Mouse (Mus musculus): ENCODE measurements around the gene Gm21677.
"Not testable (repeated sequence)": the region's sequence is repeated elsewhere in the genome, so short reads cannot be mapped to it uniquely, and the experiment has no call there.

The Gm21677 gene

DNA sequence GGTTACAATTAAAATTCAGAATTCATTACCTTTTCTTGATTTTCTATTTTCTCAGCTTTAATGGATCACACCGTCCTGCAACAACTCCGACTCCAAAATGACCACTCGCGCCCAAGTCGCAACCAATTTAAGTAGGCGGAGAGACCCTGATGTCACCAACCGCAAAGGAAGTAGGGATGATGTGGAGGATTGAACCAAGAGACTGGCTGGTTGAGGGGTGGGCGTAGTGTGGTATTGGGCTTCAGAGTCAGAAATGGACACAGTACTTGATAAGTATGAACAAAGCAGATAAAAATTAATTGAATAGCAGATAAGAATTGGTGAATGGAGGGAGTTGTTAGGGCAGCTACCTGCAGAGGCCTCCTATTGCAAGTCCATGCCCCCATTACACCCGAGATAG is at the start of gene Gm21677:
Gene Gm21677 (minus strand): TSS at position 101 of the 400 bp plus-strand sequence.
- not testable (repeated sequence) for DNase-seq (ENCODE audit: low spot score)

DNA sequence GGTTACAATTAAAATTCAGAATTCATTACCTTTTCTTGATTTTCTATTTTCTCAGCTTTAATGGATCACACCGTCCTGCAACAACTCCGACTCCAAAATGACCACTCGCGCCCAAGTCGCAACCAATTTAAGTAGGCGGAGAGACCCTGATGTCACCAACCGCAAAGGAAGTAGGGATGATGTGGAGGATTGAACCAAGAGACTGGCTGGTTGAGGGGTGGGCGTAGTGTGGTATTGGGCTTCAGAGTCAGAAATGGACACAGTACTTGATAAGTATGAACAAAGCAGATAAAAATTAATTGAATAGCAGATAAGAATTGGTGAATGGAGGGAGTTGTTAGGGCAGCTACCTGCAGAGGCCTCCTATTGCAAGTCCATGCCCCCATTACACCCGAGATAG is 39.0 kb upstream of the Gm21677 start, which contains the start of gene Gm21693:
Gene Gm21693 (minus strand): TSS at position 101 of the 400 bp plus-strand sequence.
- DNase-seq (ENCODE audit: low spot score), result not testable (repeated sequence)

DNA sequence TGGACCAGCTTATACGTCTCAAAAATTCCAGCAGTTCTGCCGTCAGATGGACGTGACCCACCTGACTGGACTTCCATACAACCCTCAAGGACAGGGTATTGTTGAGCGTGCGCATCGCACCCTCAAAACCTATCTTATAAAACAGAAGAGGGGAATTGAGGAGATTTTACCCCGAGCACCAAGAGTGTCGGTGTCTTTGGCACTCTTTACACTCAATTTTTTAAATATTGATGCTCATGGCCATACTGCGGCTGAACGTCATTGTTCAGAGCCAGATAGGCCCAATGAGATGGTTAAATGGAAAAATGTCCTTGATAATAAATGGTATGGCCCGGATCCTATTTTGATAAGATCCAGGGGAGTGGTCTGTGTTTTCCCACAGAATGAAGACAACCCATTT is 34.4 kb upstream of the Gm21677 start:
- not testable (repeated sequence) for DNase-seq (ENCODE audit: low spot score)
